Mouse (Mus musculus) megakaryocyte-erythroid progenitor cell, adult 5-6 weeks (primary cell): ENCODE results near the gene Magoh. TPM values are rescaled to one million over a fixed set of nuclear protein-coding genes. Genes with fewer than 3 reads are reported as not detected.

Experiments used
- total RNA-seq, 2 experiments: library from RNA; stranded (forward) in 1 of 2; stranded (reverse) in 1 of 2; fragments of 200-1000, 215-1000 nt in 1 of 2; fragments of >200 nt in 1 of 2; fragmentation: Nextera tagmentation in 1 of 2; gene quantifications; 2 replicates each; pipeline ENCODE4 v1.2.3; 2014 to 2017

Magoh gene
- total RNA-seq, 2 experiments from 2014 or later, result 308 to 428 TPM

Other genes starting within 250 kb of the Magoh start
- gene Dmrtb1, start 195.5 kb upstream of the Magoh start, total RNA-seq (2014; fragmentation: Nextera tagmentation), result not detected in 2 replicates
- not detected in 2 replicates for gene Dmrtb1, start 195.5 kb upstream of the Magoh start, total RNA-seq (2017)
- gene Lrp8, start 77.5 kb upstream of the Magoh start, total RNA-seq (2014; fragmentation: Nextera tagmentation), result 7.4 and 10.9 TPM in 2 replicates
- gene Lrp8, start 77.5 kb upstream of the Magoh start, total RNA-seq (2017), result 4.9 and 5.6 TPM in 2 replicates
- gene 0610037L13Rik, start 10.1 kb downstream of the Magoh start, total RNA-seq (2014; fragmentation: Nextera tagmentation), result 51.1 and 53.5 TPM in 2 replicates
- gene 0610037L13Rik, start 10.1 kb downstream of the Magoh start, total RNA-seq (2017), result 49.8 and 60.8 TPM in 2 replicates
- 48.6 and 51.8 TPM in 2 replicates for gene Cpt2, start 43.9 kb downstream of the Magoh start, total RNA-seq (2014; fragmentation: Nextera tagmentation)
- 25.6 and 44.4 TPM in 2 replicates for gene Cpt2, start 43.9 kb downstream of the Magoh start, total RNA-seq (2017)
- gene Slc1a7, start 88.6 kb downstream of the Magoh start, total RNA-seq (2014; fragmentation: Nextera tagmentation), result not detected in 2 replicates
- gene Slc1a7, start 88.6 kb downstream of the Magoh start, total RNA-seq (2017), result not detected in 2 replicates
- 1.4 TPM in 1 of 2 replicates, not detected in the other for gene Podn, start 216.7 kb downstream of the Magoh start, total RNA-seq (2014; fragmentation: Nextera tagmentation)
- gene Podn, start 216.7 kb downstream of the Magoh start, total RNA-seq (2017), result 1.2 TPM in 1 of 2 replicates, not detected in the other